Mouse (Mus musculus): ENCODE results near the gene Stx5a.

DNA sequence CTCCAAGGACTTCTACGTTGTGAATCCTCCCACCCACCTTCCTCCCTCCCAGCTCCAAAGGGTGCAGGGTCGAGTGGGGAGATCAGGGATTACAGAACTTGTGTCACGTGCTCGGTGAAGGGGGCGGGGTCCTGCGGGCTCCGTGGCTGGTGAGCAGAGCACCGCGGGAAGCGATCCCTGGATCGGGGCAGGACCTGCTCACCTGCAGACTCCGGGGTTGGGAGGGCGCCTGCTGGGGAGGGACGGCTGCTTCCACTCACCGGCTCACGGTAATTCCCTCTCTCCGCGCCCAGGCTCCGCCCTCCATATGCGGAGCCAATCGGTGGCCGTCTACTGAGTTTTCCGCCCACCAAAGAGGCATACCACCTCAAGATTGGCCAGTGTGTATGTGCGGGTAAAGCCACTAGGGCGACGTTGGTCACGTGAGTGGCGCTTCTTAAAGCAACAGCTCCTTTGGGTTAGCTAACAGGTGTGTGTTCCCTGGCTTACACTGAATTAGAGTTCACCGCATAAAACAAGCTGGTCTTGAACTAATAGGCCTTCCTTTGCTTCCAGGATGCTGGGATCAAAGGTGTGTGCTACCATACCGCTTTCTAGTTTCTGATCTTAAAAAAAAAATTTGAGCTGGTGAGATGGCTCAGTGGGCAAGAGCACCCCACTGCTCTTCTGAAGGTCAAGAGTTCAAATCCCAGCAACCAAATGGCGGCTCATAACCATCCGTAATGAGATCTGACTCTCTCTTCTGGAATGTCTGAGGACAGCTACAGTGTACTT lies 45.0 kb downstream of the Stx5a start, which contains the start of gene Taf6l:
- TF ChIP-seq CTCF (IDR thresholded peaks at IDR 0.05) (peak; percentile 58), EP300 (IDR thresholded peaks at IDR 0.05) (no peak)

Measured in lung, postnatal 0 days (tissue).